Comparison of ENCODE assay signal across 10 mouse cellular contexts in genomic region chr15:5343794-5344193, GRCm38 (mm10).
DNase-seq lines count a peak whose midpoint lies in the region; ATAC-seq and TF ChIP-seq lines count a peak whose summit lies in the region.
"Had no signal": no experiment of that assay in that cellular context is flagged by ENCODE, and none has a peak within 500 bp of the region (broad histone marks: within the 10 kb centered on the region; RNA-seq: fewer than 3 reads in every experiment).

No protein-coding gene starts in this region.

- H3K9ac ChIP-seq in heart, embryonic 11.5 days (ENCODE audit: low read depth, low read length), result no peak overlapping the region
- no peak overlapping the region for H3K9ac ChIP-seq in lung, embryonic 14.5 days
- no peak overlapping the region for H3K9ac ChIP-seq in hindbrain, embryonic 12.5 days

- no peak overlapping the region for H3K4me2 ChIP-seq in heart, embryonic 11.5 days
- no peak overlapping the region for H3K4me2 ChIP-seq in lung, embryonic 14.5 days
- H3K4me2 ChIP-seq in hindbrain, embryonic 12.5 days (replicated peaks), result no peak overlapping the region

- H3K27ac ChIP-seq in heart, embryonic 11.5 days (ENCODE audit: low read depth, low read length), result no peak overlapping the region
- H3K27ac ChIP-seq in lung, embryonic 14.5 days (ENCODE audit: low read depth), result peak overlapping the region; percentile 6; the same call in 1 of the 2 replicates
- H3K27ac ChIP-seq in hindbrain, embryonic 12.5 days, result no peak overlapping the region

- peak; percentile 98 for DNase-seq in heart, adult 11 months
- DNase-seq in urinary bladder, postnatal 25 days (ENCODE audit: low spot score), result peak; percentile 11
- no peak for DNase-seq in urinary bladder, adult 2 months (ENCODE audit: low spot score)
- peak; percentile 87 for DNase-seq in lung, embryonic 14.5 days
- peak; percentile 6 to 40 for DNase-seq in urinary bladder, postnatal 36 days (ENCODE audit: low spot score in 2 of 2)
- DNase-seq: cerebellum, postnatal 10 days had no signal

- H3K9me3 ChIP-seq in heart, embryonic 11.5 days (replicated peaks; ENCODE audit: control insufficient read depth, low read length), result no peaks in the 10 kb centered on the region
- no peaks in the 10 kb centered on the region for H3K9me3 ChIP-seq in lung, embryonic 14.5 days (ENCODE audit: low read depth, low read length)
- H3K9me3 ChIP-seq in hindbrain, embryonic 12.5 days (replicated peaks), result no peaks in the 10 kb centered on the region
- H3K9me3 ChIP-seq: megakaryocyte, embryonic 14.5 days had no signal

- TF ChIP-seq CTCF in lung, embryonic 14.5 days (IDR thresholded peaks at IDR 0.05; ENCODE audit: low read depth), result no peak

- no peak for ATAC-seq in heart, embryonic 11.5 days (replicated peaks; ENCODE audit: insufficient number of reproducible peaks, low FRiP score, low TSS enrichment)
- peak; percentile 92 for ATAC-seq in lung, embryonic 14.5 days (ENCODE audit: insufficient read depth)
- no peak for ATAC-seq in megakaryocyte, adult 5-6 weeks (ENCODE audit: poor library complexity, severe bottlenecking)
- no peak for ATAC-seq in hindbrain, embryonic 12.5 days (ENCODE audit: low FRiP score)

- no peaks in the 10 kb centered on the region for H3K4me1 ChIP-seq in heart, embryonic 11.5 days (ENCODE audit: control insufficient read depth, insufficient read depth, low read length)
- H3K4me1 ChIP-seq in lung, embryonic 14.5 days (ENCODE audit: insufficient read depth), result no peaks in the 10 kb centered on the region
- no peaks in the 10 kb centered on the region for H3K4me1 ChIP-seq in hindbrain, embryonic 12.5 days

- H3K36me3 ChIP-seq in heart, embryonic 11.5 days (ENCODE audit: control insufficient read depth, insufficient read depth, low read length), result no peaks in the 10 kb centered on the region
- no peaks in the 10 kb centered on the region for H3K36me3 ChIP-seq in lung, embryonic 14.5 days (ENCODE audit: insufficient read depth)
- H3K36me3 ChIP-seq in hindbrain, embryonic 12.5 days, result no peaks in the 10 kb centered on the region

- H3K27me3 ChIP-seq in heart, embryonic 11.5 days (ENCODE audit: control insufficient read depth, insufficient read depth, low read length), result no peaks in the 10 kb centered on the region
- no peaks in the 10 kb centered on the region for H3K27me3 ChIP-seq in lung, embryonic 14.5 days (ENCODE audit: insufficient read depth, low read length)
- no peaks in the 10 kb centered on the region for H3K27me3 ChIP-seq in hindbrain, embryonic 12.5 days
- H3K27me3 ChIP-seq: megakaryocyte, embryonic 14.5 days had no signal

- H3K4me3 ChIP-seq in heart, embryonic 11.5 days (ENCODE audit: low read depth, low read length), result no peak overlapping the region
- H3K4me3 ChIP-seq in lung, embryonic 14.5 days (ENCODE audit: low read depth, low read length), result no peak overlapping the region
- H3K4me3 ChIP-seq in hindbrain, embryonic 12.5 days, result no peak overlapping the region
- H3K4me3 ChIP-seq: megakaryocyte, embryonic 14.5 days had no signal

- 54% methylated on average over 6 of the region's 6 CpGs for WGBS in heart, embryonic 11.5 days (ENCODE audit: insufficient replicate concordance)
- WGBS in lung, embryonic 14.5 days, result 33% methylated on average over 6 of the region's 6 CpGs
- 81% methylated on average over 6 of the region's 6 CpGs for WGBS in hindbrain, embryonic 12.5 days
